14 mouse cellular contexts compared by ENCODE assay signal in the genomic region with DNA sequence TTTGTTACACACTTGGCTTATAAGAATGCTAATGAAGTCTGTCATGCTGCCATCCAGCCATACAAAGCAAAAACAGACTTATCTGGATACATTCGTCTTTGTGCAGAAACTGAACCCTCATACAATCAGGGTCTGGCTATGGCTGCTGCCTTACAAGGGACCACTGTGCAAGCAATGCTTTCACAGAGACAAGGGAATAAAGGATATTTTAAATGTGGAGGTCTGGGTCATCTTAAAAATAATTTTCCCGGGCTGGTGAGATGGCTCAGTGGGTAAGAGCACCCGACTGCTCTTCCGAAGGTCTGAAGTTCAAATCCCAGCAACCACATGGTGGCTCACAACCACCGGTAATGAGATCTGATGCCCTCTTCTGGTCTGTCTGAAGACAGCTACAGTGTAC. TPM values are rescaled to one million over a fixed set of nuclear protein-coding genes. Genes with fewer than 3 reads are reported as not detected.
"Had no signal": no experiment of that assay in that cellular context is flagged by ENCODE, and none has a peak within 500 bp of the region (broad histone marks: within the 10 kb centered on the region; RNA-seq: fewer than 3 reads in every experiment).

No protein-coding gene starts in this region.

RNA-seq across cellular contexts. Expression of gene Cox7a1, which starts 22.4 kb away (rescaled TPM):
- total RNA-seq: monocyte, adult 5-6 weeks; neutrophil, adult 5-6 weeks had no signal

RNA-seq across cellular contexts. Expression of gene Ovol3, which starts 29.2 kb away (rescaled TPM):
- total RNA-seq: monocyte, adult 5-6 weeks; neutrophil, adult 5-6 weeks had no signal
- polyA plus RNA-seq: liver, embryonic 14.5 days; liver, embryonic 16.5 days; lung, embryonic 16.5 days; macrophage; midbrain, embryonic 12.5 days; midbrain, embryonic 14.5 days; midbrain, embryonic 16.5 days; neural tube, embryonic 12.5 days; neural tube, embryonic 14.5 days; spleen, adult 2 months; stomach, embryonic 15.5 days; stomach, postnatal 0 days had no signal
